Mouse (Mus musculus) embryonic facial prominence, embryonic 15.5 days (tissue): Measurements from ENCODE around the gene Igfn1. TPM values are rescaled to one million over a fixed set of nuclear protein-coding genes. Genes with fewer than 3 reads are reported as not detected.

Source experiments
- polyA plus RNA-seq: library from polyadenylated mRNA; unstranded; fragments of >200 nt; fragmentation: Nextera tagmentation; extraction: Ambion mirVana; gene quantifications from 2 replicates; pipeline ENCODE4 v1.2.1, GENCODE M21; 2015

Igfn1 gene
- polyA plus RNA-seq, 1 experiment from 2014 or later, result 0.09 TPM

Other genes with a start within 250 kb of the Igfn1 start
- 113 and 119 TPM in 2 replicates for gene Phlda3, start 240.2 kb downstream of the Igfn1 start, polyA plus RNA-seq
- gene Tnni1, start 226.9 kb downstream of the Igfn1 start, polyA plus RNA-seq, result 297 and 410 TPM in 2 replicates
- gene Lad1, start 187.7 kb downstream of the Igfn1 start, polyA plus RNA-seq, result 57.9 and 58.0 TPM in 2 replicates
- gene Tnnt2, start 170.0 kb downstream of the Igfn1 start, polyA plus RNA-seq, result 151 and 208 TPM in 2 replicates
- gene Pkp1, start 87.1 kb downstream of the Igfn1 start, polyA plus RNA-seq, result 67.2 and 67.5 TPM in 2 replicates
- gene Tmem9, start 1.8 kb upstream of the Igfn1 start, polyA plus RNA-seq, result 172 and 176 TPM in 2 replicates
- 1.3 and 3.0 TPM in 2 replicates for gene Ascl5, start 44.5 kb upstream of the Igfn1 start, polyA plus RNA-seq
- gene Cacna1s, start 46.4 kb upstream of the Igfn1 start, polyA plus RNA-seq, result 5.2 and 7.8 TPM in 2 replicates
- 2.8 TPM in 2 replicates for gene Kif21b, start 125.0 kb upstream of the Igfn1 start, polyA plus RNA-seq
- 0.32 TPM in 1 of 2 replicates, not detected in the other for gene Mroh3, start 206.5 kb upstream of the Igfn1 start, polyA plus RNA-seq
- 16.6 and 19.4 TPM in 2 replicates for gene Inava, start 227.9 kb upstream of the Igfn1 start, polyA plus RNA-seq